In genomic region chr3:46340648-46341280, GRCm38 (mm10) we compare ENCODE assay signal across 27 mouse cellular contexts.
"Had no signal": no experiment of that assay in that cellular context is flagged by ENCODE, and none has a peak within 500 bp of the region (broad histone marks: within the 10 kb centered on the region; RNA-seq: fewer than 3 reads in every experiment).

No protein-coding gene starts in this region.

- H3K9ac ChIP-seq: heart, embryonic 12.5 days; hindbrain, embryonic 12.5 days; hindbrain, embryonic 15.5 days; kidney, embryonic 15.5 days; limb, embryonic 13.5 days; limb, embryonic 15.5 days; liver, embryonic 12.5 days; liver, embryonic 14.5 days had no signal

- H3K4me1 ChIP-seq: heart, embryonic 10.5 days; heart, embryonic 12.5 days; hindbrain, embryonic 10.5 days; hindbrain, embryonic 12.5 days; hindbrain, embryonic 15.5 days; kidney, embryonic 15.5 days; limb, embryonic 13.5 days; limb, embryonic 15.5 days; liver, embryonic 12.5 days had no signal

- H3K27ac ChIP-seq: gastrocnemius, adult 2 months; heart, embryonic 10.5 days; hindbrain, embryonic 10.5 days; hindbrain, embryonic 12.5 days; hindbrain, embryonic 15.5 days; hindbrain, postnatal 0 days; kidney, embryonic 15.5 days; kidney, postnatal 0 days; limb, embryonic 13.5 days; limb, embryonic 15.5 days; liver, embryonic 12.5 days; liver, embryonic 14.5 days had no signal

- H3K36me3 ChIP-seq: heart, embryonic 10.5 days; heart, embryonic 12.5 days; hindbrain, embryonic 10.5 days; hindbrain, embryonic 12.5 days; hindbrain, embryonic 15.5 days; kidney, embryonic 15.5 days; limb, embryonic 13.5 days; limb, embryonic 15.5 days; liver, embryonic 12.5 days had no signal

- ATAC-seq: hindbrain, postnatal 0 days; intestine, embryonic 16.5 days; liver, embryonic 12.5 days had no signal

- DNase-seq: gastrocnemius, adult 2 months; gastrocnemius, postnatal 10 days; gastrocnemius, postnatal 25 days; heart, adult 18-20 months; heart, postnatal 10 days; heart, postnatal 4 days; kidney, adult 11 months; kidney, adult 2 months; kidney, adult 9 months; kidney, postnatal 14 days; kidney, postnatal 36 days; layer of hippocampus, adult 9-11 months; layer of hippocampus, postnatal 36 days; left cerebral cortex, postnatal 4 days had no signal

- H3K4me3 ChIP-seq: gastrocnemius, adult 2 months; heart, embryonic 10.5 days; heart, embryonic 12.5 days; hindbrain, embryonic 10.5 days; hindbrain, embryonic 12.5 days; hindbrain, embryonic 15.5 days; kidney, embryonic 15.5 days; limb, embryonic 13.5 days; limb, embryonic 15.5 days; liver, embryonic 12.5 days had no signal

- H3K4me2 ChIP-seq: heart, embryonic 12.5 days; hindbrain, embryonic 12.5 days; hindbrain, embryonic 15.5 days; kidney, embryonic 15.5 days; limb, embryonic 13.5 days; limb, embryonic 15.5 days; liver, embryonic 12.5 days had no signal

- H3K27me3 ChIP-seq: heart, embryonic 12.5 days; hindbrain, embryonic 12.5 days; hindbrain, embryonic 15.5 days; kidney, embryonic 15.5 days; limb, embryonic 13.5 days; limb, embryonic 15.5 days; liver, embryonic 12.5 days had no signal

- H3K9me3 ChIP-seq: heart, embryonic 10.5 days; heart, embryonic 12.5 days; hindbrain, embryonic 10.5 days; hindbrain, embryonic 12.5 days; hindbrain, embryonic 15.5 days; kidney, embryonic 15.5 days; limb, embryonic 13.5 days; limb, embryonic 15.5 days; liver, embryonic 12.5 days had no signal
